Mouse (Mus musculus) forebrain, embryonic 10.5 days (tissue): ENCODE data around the gene H2-T22. TPM values are rescaled to one million over a fixed set of nuclear protein-coding genes. Genes with fewer than 3 reads are reported as not detected.
"Not testable (repeated sequence)": the region's sequence is repeated elsewhere in the genome, so short reads cannot be mapped to it uniquely, and the experiment has no call there.

Source experiments
- DNase-seq: peaks from one replicate; pipeline ENCODE4 v3.0.0-alpha.2; 2017; ENCODE audit warnings: low spot score; ENCODE audit errors: extremely low spot score
- H3K27ac ChIP-seq: fragments of 300-500 bp; sonication (generic); 2 replicates; pipeline ENCODE4 v1.5.1; 2016; ENCODE audit warnings: mild to moderate bottlenecking
- H3K27me3 ChIP-seq: fragments of 300-500 bp; sonication (generic); 2 replicates; pipeline ENCODE4 v1.6.1; 2016; ENCODE audit warnings: mild to moderate bottlenecking; ENCODE audit not compliant: poor library complexity, severe bottlenecking
- H3K36me3 ChIP-seq: fragments of 300-500 bp; sonication (generic); replicated peaks from 2 replicates; pipeline ENCODE4 v1.6.1; 2016; ENCODE audit warnings: mild to moderate bottlenecking, moderate library complexity
- H3K4me1 ChIP-seq: fragments of 300-500 bp; sonication (generic); 2 replicates; pipeline ENCODE4 v1.6.1; 2016
- H3K4me3 ChIP-seq: fragments of 300-500 bp; sonication (generic); 2 replicates; pipeline ENCODE4 v1.5.1; 2016; ENCODE audit warnings: mild to moderate bottlenecking, moderate library complexity
- H3K9me3 ChIP-seq: fragments of 300-500 bp; sonication (generic); 2 replicates; pipeline ENCODE4 v1.6.1; 2016; ENCODE audit warnings: mild to moderate bottlenecking, moderate library complexity
- WGBS: fragments of 180-500 bp; shearing (Covaris S2); methylation state at CpG from one replicate; pipeline ENCODE4 v1.1.7; 2016; 5-methylcytosine and 5-hydroxymethylcytosine counted together
- polyA plus RNA-seq: library from polyadenylated mRNA; unstranded; fragments of >200 nt; fragmentation: Nextera tagmentation; extraction: Ambion mirVana; gene quantifications from 2 replicates; pipeline ENCODE4 v1.2.1, GENCODE M21; 2016

H2-T22 gene
- polyA plus RNA-seq: 6.8 and 8.1 TPM in 2 replicates

DNA sequence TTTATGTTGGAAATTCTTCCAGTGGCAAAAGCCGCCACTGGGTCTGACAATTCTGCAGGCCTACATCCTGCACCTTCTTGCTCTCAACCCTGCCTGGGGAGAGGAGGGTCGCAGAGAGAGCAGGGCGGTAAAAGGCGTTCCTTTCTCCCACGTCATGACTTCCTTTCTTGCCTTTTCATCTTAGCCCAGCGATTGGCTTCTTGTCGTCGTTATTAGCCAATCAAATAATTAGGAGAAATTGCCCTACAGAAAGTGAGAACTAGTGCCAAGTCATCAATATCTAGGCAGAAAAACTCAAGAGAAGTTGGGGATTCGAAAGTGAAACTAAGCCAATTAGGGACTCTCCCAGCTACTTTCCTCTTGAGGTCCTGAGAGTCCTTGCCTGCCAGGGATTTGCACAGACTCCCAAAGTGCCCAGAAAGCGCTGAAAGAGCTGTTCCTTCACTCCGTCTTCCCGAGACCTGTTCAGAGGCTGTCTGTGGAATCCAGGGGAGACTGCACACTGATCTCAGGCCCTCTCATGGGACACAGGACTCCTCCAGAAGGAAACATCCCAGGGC, at the start of gene H2-T22, which contains the start of gene Gm6034:
TSS of gene H2-T22 (minus strand) at position 138 of the 560 bp plus-strand sequence.
TSS of gene Gm6034 (plus strand) at position 352 of the 560 bp plus-strand sequence.
- peak within 1 kb of the TSS; percentile 49 for H3K4me3 ChIP-seq
- 2% methylated on average over 12 of the region's 12 CpGs for WGBS

DNA sequence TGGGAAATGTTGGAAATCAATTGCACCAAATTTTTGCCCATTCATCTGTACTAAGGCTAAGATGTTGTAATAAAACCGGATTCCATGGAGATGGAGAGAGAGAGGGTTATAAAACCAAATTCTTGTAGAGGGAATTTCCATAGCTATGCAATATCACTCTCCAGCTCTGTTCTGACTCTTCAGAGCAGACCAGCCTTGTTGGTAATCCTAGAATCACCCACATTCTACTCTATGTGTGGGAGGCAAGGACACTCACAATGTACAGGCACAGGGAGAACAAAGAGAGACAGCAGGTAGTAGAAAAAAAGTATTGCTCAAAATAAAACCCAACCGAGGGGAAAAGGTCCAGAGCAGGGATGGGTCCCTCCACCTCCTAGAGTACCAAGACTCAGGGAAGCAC, 49.4 kb upstream of the H2-T22 start:
- not testable (repeated sequence) for H3K4me3 ChIP-seq, H3K27ac ChIP-seq, H3K36me3 ChIP-seq, H3K4me1 ChIP-seq, H3K27me3 ChIP-seq, H3K9me3 ChIP-seq, DNase-seq
- no CpG with 5 or more reads among the region's 2 CpGs for WGBS

More for the DNA sequence above, at the start of gene H2-T22, which contains the start of gene Gm6034:
- not testable (repeated sequence) for H3K27ac ChIP-seq, H3K36me3 ChIP-seq, H3K4me1 ChIP-seq, H3K9me3 ChIP-seq
- H3K27me3 ChIP-seq: peaks cover 32% of the 10 kb centered on the region
- DNase-seq: peak; percentile 54

DNA sequence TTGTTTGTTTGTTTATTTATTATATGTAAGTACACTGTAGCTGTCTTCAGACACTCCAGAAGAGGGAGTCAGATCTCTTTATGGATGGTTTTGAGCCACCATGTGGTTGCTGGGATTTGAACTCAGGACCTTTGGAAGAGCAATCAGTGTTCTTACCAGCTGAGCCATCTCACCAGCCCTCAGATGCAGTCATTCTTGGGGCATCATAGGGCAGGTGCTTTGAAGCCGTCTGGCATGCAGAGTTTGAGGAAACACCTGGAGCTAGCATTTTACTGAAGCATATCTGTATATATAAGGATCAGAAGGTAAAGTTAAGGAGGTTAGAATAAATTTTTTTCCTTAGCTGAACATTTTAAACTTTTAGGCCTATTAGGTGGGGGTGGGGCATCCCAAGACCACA, 43.4 kb upstream of the H2-T22 start:
- 83% methylated on average over 1 of the region's 1 CpGs for WGBS
- not testable (repeated sequence) for H3K27ac ChIP-seq, H3K9me3 ChIP-seq, H3K36me3 ChIP-seq, H3K4me3 ChIP-seq, DNase-seq
- peaks cover 17% of the 10 kb centered on the region for H3K4me1 ChIP-seq
- peaks cover 42% of the 10 kb centered on the region for H3K27me3 ChIP-seq

DNA sequence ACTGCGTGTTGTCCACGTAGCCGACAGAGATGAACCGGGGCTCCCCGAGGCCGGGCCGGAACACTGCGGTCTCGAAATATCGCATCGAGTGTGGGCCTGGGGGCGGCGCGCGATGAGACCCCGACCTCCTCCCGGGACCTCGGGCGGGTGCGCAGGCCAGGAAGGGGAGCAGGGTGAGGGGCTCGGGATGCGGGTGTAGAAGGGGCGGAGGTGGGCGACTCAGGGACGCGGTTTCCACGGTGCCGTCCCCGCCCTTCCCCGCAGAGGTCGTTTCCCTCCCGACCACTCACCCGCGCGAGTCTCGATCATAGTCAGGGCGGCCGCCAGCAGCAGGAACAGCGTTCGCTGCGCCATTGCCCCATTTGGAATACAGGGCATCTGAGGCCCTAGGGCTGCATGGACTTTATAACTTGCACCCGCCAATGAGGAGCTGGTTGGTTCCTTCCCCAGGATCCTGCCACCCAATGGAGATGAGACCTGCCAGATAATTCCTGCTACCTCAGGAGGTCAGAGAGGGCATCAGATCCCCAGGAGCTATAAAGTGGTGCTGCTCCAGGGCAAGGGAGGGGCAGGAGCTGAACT, 41.4 kb upstream of the H2-T22 start:
- peak overlapping the region; percentile 62 for H3K4me3 ChIP-seq
- peak overlapping the region; percentile 84 for H3K27ac ChIP-seq
- H3K9me3 ChIP-seq: no peaks in the 10 kb centered on the region
- H3K4me1 ChIP-seq: peaks cover 17% of the 10 kb centered on the region
- no peaks in the 10 kb centered on the region for H3K36me3 ChIP-seq
- DNase-seq: no peak
- WGBS: under 1% methylated on average over 42 of the region's 42 CpGs
- peaks cover 42% of the 10 kb centered on the region for H3K27me3 ChIP-seq

DNA sequence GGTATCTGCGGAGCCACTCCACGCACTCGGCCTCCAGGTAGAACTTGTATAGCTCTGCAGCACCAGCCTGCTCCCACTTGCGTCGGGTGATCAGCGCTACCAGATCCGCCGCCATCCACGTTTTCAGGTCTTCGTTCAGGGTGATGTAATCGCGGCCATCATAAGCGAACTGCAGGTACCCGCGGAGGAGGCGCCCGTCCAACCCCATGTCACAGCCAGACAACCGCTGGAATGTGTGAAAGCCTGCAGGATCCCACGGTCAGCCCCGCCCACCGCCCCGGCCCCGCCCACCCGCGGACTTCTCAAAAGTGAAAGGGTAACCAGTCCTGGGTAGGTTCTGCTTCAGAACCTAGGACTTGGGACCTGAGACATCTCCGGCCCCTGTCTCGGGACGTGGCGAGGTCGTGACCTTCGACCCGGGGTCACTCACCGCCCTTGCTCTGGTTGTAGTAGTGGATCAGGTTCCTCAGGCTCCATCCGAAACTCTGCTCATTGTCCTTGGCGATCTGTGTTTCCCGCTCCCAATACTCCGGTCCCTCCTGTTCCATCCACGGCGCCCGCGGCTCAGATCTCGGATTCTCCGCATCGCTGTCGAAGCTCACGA, 40.8 kb upstream of the H2-T22 start:
- H3K4me3 ChIP-seq: peak overlapping the region; percentile 62
- H3K27me3 ChIP-seq: peaks cover 42% of the 10 kb centered on the region
- peak overlapping the region; percentile 84 for H3K27ac ChIP-seq
- H3K36me3 ChIP-seq: no peaks in the 10 kb centered on the region
- no peaks in the 10 kb centered on the region for H3K9me3 ChIP-seq
- WGBS: under 1% methylated on average over 46 of the region's 46 CpGs
- peak; percentile 82 for DNase-seq
- peaks cover 17% of the 10 kb centered on the region for H3K4me1 ChIP-seq

DNA sequence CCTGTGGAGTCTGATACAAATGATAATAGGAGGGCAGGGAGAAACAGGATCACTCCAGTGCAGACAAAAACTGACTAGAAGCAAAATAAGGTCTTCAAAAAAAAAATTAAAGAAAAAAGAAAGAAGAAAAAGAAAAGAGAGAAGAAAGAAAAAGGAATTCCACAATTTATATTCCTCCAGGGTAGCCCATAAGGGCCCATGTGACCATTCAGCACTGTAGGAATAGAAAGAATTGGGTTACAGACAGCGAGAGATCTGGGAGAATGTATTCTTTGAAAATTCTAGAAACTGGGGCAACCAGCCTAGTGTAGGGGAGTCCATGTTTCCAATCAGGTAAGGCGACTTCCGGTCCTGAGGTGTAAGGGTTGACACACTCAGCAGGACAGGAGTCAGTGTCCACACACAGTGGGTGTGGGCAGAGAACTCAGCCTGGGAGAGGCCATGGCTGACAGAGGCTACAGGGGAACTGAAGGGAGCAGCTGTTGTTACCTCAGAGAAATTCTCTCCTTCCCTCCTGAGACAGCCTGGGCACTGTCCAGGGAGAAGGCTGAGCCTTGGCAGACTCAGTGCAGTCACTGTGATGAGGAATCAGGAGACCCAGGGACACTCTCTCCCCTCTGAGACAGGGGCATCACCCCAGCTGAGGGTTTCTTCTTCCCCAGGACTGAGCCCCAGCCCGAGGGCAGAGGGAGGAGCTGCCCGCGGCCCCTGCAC, 40.1 kb upstream of the H2-T22 start:
- Histone ChIP-seq H3K27ac (0 out of 2 replicates have a peak overlapping the region, but pooled peaks have one; percentile 84), H3K27me3 (peaks cover 42% of the 10 kb centered on the region), H3K4me1 (peaks cover 17% of the 10 kb centered on the region), H3K4me3 (peak overlapping the region; percentile 62)
- not testable (repeated sequence) for H3K36me3 ChIP-seq, DNase-seq, H3K9me3 ChIP-seq
- WGBS: 30% methylated on average over 6 of the region's 6 CpGs

DNA sequence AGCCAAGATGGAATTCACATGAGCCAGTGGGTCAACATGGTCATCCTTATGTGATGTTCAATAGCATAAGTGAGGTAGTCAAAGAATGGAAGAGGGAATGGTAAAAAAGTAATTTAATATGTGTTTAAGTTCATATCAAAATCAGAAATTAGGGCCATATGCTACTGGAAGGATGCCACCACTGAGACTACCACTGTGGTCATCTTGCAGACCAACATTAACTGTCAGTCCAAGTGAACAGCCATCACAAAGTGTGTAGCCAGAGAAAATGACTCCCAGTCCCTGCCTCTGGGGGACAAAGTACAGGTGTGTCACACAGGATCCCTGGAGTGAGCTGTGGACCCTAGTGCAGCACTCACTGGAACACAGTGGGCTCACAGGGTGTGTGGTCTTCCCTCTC, 39.4 kb upstream of the H2-T22 start:
- not testable (repeated sequence) for H3K27ac ChIP-seq, H3K4me3 ChIP-seq, H3K36me3 ChIP-seq, DNase-seq, H3K9me3 ChIP-seq
- peaks cover 17% of the 10 kb centered on the region for H3K4me1 ChIP-seq
- peaks cover 42% of the 10 kb centered on the region for H3K27me3 ChIP-seq

DNA sequence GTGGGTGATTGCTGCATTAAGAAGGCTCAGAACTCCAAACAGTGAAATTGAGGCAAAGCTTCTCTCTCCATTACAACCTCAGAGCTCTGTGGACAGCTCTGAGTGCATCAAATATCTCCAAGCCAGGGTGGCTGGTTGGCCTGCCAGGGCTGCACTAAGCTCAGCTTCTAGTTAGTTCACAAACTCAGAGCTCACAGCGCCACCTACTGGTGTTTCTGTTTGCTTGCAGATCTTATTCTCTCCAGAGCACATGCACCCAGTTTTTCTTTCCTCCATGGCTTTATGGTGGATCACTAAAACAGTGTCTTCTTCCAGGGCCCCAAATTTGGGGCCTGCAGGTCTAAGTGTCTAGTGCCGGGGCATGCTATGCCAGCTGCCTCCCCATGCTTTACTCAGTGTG, 18.3 kb upstream of the H2-T22 start:
- Histone ChIP-seq H3K9me3 (no peaks in the 10 kb centered on the region), H3K36me3 (no peaks in the 10 kb centered on the region), H3K4me3 (no peak overlapping the region), H3K4me1 (no peaks in the 10 kb centered on the region), H3K27me3 (no peaks in the 10 kb centered on the region), H3K27ac (no peak overlapping the region)
- 28% methylated on average over 2 of the region's 2 CpGs for WGBS
- DNase-seq: peak; percentile 69

DNA sequence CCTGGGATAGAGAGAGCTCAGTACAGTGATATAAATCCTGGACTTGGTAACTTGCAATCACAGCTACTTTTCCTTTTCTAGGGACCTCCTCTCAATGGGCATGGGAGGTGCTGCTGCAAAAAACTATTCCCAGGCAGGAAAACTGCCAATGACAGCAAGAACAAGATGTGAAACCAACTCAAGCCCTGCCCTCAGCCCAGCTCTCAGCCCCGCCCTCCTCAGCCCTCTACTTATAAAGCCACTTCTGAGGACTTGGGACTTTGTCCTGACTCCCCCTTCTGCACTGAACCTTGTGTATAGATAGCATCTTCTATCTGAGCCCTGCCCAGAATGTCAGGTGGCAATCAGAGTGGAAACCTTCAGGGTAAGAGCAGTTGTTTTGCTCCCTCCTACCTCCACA, 15.8 kb upstream of the H2-T22 start, which contains the start of gene Gm11127:
TSS of gene Gm11127 (minus strand) at position 10 of the 400 bp plus-strand sequence.
- H3K27ac ChIP-seq, H3K4me3 ChIP-seq, H3K27me3 ChIP-seq, DNase-seq, H3K36me3 ChIP-seq, H3K9me3 ChIP-seq, H3K4me1 ChIP-seq: not testable (repeated sequence)
- 67% methylated on average over 1 of the region's 1 CpGs for WGBS

DNA sequence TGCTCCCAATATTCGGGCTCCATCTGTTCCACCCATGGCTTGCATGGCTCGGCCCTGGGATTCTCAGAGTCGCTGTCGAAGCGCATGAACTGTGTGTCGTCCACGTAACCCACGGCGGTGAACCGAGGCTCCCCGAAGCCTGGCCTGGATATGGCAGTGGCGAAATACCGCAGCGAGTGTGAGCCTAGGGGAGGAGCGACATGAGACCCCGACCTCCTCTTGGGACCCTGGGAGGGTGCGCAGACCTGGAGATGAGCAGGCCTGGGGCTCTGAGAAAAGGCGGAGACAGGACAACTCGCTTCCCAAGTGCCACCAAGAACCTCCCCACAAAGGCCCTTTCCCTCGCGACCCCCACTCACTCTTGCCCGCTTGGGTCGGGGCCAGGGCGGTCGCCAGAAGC, 15.4 kb upstream of the H2-T22 start:
- WGBS: 93% methylated on average over 25 of the region's 25 CpGs
- H3K27ac ChIP-seq: not testable (repeated sequence)

DNA sequence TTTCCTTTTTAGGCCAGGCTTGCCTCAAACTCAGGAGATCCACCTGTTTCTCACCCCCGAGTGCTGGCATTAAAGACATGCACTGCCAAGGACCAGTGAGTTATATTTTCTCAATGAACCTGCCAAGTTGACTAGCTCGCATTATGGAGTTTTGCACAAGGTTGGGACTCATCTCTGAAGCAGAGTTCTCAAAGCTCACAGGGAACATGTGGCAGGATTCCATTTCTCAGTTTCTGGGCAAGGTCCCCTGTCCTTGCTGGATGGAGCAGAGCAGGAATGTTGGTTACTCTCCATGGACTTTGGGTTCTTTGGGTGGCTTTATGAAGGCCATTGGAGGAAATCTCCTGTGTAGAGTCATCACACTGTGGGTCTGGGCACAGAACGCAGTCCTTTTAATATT, 739 bp upstream of the H2-T22 start:
- H3K4me1 ChIP-seq: peaks cover 5% of the 10 kb centered on the region
- no peak overlapping the region for H3K27ac ChIP-seq
- DNase-seq: no peak
- no peaks in the 10 kb centered on the region for H3K9me3 ChIP-seq
- no peaks in the 10 kb centered on the region for H3K36me3 ChIP-seq
- WGBS: 89% methylated on average over 3 of the region's 3 CpGs
- H3K4me3 ChIP-seq: peak overlapping the region; percentile 49
- H3K27me3 ChIP-seq: peaks cover 32% of the 10 kb centered on the region

More for the DNA sequence above, 15.4 kb upstream of the H2-T22 start:
- H3K4me3 ChIP-seq, H3K27me3 ChIP-seq, H3K36me3 ChIP-seq, DNase-seq, H3K4me1 ChIP-seq, H3K9me3 ChIP-seq: not testable (repeated sequence)

DNA sequence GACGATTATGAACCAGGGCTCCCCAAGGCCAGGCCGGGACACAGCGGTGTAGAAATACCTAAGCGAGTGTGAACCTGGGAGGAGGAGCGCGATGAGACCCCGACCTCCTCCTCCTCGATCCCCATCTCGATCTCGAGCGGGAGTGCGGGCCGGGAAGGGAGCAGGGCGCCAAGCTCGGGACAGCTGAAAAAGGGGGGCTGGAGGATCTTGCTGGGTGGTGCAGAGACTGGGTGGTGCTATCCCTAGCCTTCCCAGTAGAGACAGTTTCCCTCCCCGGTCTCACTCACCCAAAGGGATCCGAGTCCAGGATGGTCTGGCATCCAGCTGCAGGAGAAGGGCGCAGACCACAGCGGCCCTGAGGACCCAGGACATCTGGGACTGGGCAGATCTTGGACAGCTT, 492 bp downstream of the H2-T22 start:
- not testable (repeated sequence) for H3K4me1 ChIP-seq, DNase-seq, H3K27ac ChIP-seq, H3K9me3 ChIP-seq, H3K36me3 ChIP-seq
- WGBS: 1% methylated on average over 19 of the region's 19 CpGs
- peak overlapping the region; percentile 49 for H3K4me3 ChIP-seq
- H3K27me3 ChIP-seq: peaks cover 32% of the 10 kb centered on the region

DNA sequence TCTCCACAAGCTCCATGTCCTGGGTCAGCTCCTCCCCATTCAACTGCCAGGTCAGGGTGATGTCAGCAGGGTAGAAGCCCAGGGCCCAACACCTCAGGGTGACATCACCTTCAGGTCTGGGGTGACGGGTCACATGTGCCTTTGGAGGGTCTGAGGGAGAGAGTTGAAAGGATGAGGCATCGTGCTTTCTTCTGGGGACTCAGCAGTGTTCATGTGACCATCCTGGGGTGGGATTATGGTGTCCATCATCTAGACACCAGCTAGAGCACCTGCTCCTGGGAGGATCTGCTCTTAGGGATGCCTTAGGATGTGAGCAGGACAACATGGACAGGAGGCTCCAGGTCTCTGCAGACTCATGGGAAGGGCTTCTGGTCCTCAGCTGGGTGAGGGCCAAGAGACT, 1.9 kb downstream of the H2-T22 start:
- H3K4me1 ChIP-seq, H3K9me3 ChIP-seq, DNase-seq, H3K4me3 ChIP-seq, H3K27ac ChIP-seq, H3K36me3 ChIP-seq: not testable (repeated sequence)
- peaks cover 32% of the 10 kb centered on the region for H3K27me3 ChIP-seq
- WGBS: 87% methylated on average over 2 of the region's 2 CpGs
